Mouse (Mus musculus) induced T-regulatory cell, adult 2 months (primary cell): ENCODE data around the gene BC005537.
"Not testable (repeated sequence)": the region's sequence is repeated elsewhere in the genome, so short reads cannot be mapped to it uniquely, and the experiment has no call there.

Source experiments
- DNase-seq: peaks from one replicate; pipeline ENCODE4 v3.0.0-alpha.2; 2012; ENCODE audit warnings: low read depth

BC005537 gene

DNA sequence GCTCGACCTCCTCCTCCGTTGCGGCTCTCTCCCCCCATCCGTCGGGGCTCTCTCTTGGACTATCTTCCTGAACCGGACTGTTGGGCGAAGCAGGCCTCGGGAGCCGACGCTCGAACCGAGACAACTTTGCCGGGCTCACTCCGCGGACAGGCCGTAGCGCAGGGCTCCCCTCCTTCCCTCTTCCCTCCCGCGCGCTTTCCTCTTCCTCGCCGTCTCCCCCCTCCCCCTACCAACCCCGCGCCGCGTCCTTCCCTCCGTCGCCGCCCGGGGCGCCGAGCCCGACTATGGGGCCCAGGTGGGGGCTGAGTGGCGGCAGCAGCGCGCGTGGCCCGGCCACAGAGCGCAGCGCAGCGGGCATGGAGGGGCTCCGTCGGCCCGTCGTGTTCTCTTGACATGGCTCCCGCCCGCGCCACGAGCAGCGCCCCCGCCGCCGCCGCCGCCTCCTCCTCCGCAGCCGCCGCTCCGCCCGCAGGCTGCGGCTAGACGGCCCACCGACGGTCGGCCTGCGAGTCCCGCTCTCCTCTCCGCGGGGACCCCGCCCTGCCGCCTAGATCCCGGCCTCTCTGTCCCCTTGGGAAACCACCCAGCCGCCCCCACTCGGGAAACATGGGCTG, at the start of gene BC005537:
BC005537 (plus strand) TSS at position 350 of the 614 bp plus-strand sequence.
- DNase-seq, result no peak

DNA sequence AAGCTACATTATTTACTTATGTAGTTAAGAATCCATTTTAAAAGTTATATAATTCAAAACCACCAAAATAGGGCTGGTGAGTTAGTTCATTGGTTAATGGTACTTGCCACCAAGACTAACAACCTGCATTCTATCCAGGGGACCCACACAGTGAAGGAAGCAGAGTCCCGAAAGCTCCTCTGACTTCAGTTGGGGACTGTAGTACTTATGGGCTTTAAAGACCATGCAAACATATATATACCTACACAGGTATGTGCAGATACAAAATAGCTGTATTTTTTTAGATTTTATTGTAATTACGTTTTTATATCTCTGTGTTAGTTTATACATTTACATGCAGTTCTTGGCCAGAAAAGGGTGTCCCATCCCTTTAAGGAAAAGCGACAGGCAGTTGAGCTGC, 44.7 kb upstream of the BC005537 start:
- no peak for DNase-seq

GRCm38 (mm10) chr13:24757820-24758564, 43.5 kb upstream of the BC005537 start:
- DNase-seq, result no peak

GRCm38 (mm10) chr13:24759451-24759850, 42.0 kb upstream of the BC005537 start:
- DNase-seq, result no peak

- no peak for DNase-seq
These were observed 41.0 kb upstream of the BC005537 start for GRCm38 (mm10) chr13:24760351-24760870.

- no peak for DNase-seq
These were observed 40.4 kb upstream of the BC005537 start for GRCm38 (mm10) chr13:24761083-24761402.

- peak; percentile 97 for DNase-seq
These were observed 39.8 kb upstream of the BC005537 start, which contains the start of gene Gmnn for GRCm38 (mm10) chr13:24761403-24762227. TSS of gene Gmnn (minus strand) at chr13:24761923.

- DNase-seq, result no peak
These were observed 39.2 kb upstream of the BC005537 start for GRCm38 (mm10) chr13:24762254-24762653.

GRCm38 (mm10) chr13:24767809-24768208, 33.6 kb upstream of the BC005537 start:
- not testable (repeated sequence) for DNase-seq

DNA sequence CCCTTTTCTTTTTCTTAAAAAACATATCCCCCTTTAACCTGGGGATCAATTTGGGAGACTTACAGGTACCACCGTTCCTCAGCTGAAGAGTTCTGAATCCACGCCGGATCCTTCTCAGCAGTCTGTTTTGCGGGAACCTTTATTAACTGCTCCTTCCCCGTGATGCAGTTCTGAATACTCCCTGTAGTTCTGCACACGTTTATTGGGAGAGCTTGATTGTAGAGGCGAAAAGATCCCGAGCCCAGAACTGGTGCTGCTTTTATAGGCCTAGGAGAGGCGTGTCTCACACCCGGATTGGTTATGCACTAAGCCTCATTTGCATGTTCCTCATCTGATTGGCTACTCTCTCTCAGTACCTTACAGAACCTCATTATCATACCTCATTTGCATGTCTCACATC, 30.0 kb upstream of the BC005537 start:
- not testable (repeated sequence) for DNase-seq

GRCm38 (mm10) chr13:24776146-24776844, 25.2 kb upstream of the BC005537 start:
- DNase-seq, result peak; percentile 92

DNA sequence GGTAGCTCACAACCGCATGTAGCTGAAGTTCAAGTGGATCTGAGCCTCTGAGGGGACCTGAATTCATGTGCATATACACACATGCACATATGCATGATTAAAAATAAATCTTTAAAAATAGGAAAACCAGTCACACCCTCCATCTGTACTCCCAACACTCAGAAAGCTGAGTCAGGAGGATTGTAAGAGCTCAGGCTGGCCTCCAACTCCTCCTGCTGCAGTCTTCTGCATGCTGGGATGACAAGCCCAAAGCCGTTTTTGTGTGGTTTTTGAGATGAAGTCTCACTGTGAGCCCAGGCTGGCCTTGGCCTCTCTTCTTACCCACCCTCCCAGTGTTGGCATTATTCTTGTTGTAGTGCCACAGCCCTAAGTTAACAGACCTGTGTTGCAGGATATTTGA, 23.4 kb upstream of the BC005537 start:
- DNase-seq, result no peak

- peak; percentile 70 for DNase-seq
These were observed 22.6 kb upstream of the BC005537 start for GRCm38 (mm10) chr13:24778706-24779380.

- DNase-seq, result no peak
These were observed 19.5 kb upstream of the BC005537 start for GRCm38 (mm10) chr13:24781916-24782315.

- peak; percentile 91 for DNase-seq
These were observed 15.4 kb upstream of the BC005537 start for GRCm38 (mm10) chr13:24786014-24786490.

DNA sequence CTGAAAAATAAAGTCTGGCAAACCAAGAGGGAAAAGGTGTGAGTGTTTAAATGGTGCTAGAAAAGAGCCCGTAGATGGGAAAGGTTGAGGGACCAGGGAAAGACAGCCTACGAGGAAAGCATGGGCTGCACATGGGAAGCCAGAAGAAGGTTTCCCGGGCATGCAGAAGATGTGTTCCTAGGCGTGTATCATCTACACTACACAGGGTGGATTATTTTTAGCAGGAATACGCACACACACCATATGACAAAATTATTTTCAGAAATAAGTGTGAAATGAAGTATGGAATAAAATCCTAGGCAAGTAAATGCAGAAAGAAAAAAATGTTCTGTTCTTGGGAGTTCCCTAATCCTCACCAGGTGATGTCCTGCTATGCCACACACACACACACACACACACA, 14.0 kb upstream of the BC005537 start:
- DNase-seq, result no peak

- no peak for DNase-seq
These were observed 10.1 kb upstream of the BC005537 start for GRCm38 (mm10) chr13:24791349-24791748.

DNA sequence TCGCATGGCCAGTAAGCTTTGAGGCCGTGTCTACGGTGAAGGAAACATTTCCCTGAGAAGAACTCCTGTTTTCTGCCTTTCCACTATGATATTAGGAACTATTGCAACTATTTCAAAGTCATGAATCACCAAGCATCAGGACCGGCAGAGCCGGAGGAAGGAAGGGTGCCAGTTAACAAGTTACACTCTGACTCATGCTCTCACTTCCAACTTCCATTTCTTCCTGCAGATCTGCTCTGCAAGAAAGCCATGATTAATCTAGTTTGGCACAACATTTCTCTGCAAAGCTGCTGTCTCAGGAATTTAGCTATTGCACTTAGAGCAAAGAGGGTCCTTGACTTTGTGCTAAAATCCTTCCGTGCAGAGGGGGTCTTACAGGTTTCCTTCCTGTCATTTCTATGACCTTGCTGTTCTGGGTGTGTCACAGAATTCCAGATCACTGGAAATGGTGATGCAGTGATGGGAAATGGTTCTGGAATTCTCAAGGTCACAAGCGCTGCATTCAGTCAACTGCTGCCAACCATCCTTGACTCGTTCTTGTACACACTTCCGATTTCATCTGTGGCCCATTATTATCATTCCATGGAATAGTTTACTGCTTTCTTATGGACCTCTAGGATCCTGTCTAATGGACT, 8.9 kb upstream of the BC005537 start:
- no peak for DNase-seq

GRCm38 (mm10) chr13:24798686-24799085, 2.8 kb upstream of the BC005537 start:
- peak; percentile 59 for DNase-seq

- no peak for DNase-seq
These were observed 2.1 kb upstream of the BC005537 start for GRCm38 (mm10) chr13:24799378-24799777.
